Mouse (Mus musculus): ENCODE data around the gene Chrm4. TPM values are rescaled to one million over a fixed set of nuclear protein-coding genes. Genes with fewer than 3 reads are reported as not detected.
A peak's percentile ranks its signal among the peaks of the same experiment; 100 is the strongest.

Chrm4 gene
- polyA plus RNA-seq, 1 experiment from 2014 or later, result 0.83 TPM

- Histone ChIP-seq H3K27me3 (no peaks in the 10 kb centered on the region), H3K9ac (no peak overlapping the region), H3K4me1 (peaks cover 68% of the 10 kb centered on the region), H3K4me2 (no peak overlapping the region), H3K27ac (no peak overlapping the region; the same call in 1 of the 2 replicates), H3K36me3 (ENCODE audit: poor library complexity, severe bottlenecking) (no peaks in the 10 kb centered on the region), H3K9me3 (replicated peaks) (no peaks in the 10 kb centered on the region), H3K4me3 (no peak overlapping the region)
- WGBS, result 71% methylated on average over 3 of the region's 3 CpGs
- ATAC-seq, result no peak
Observed at GRCm38 (mm10) chr2:91948792-91949241, 21.8 kb downstream of the Chrm4 start.

GRCm38 (mm10) chr2:91949411-91950274 is 22.6 kb downstream of the Chrm4 start:
- Histone ChIP-seq H3K36me3 (ENCODE audit: poor library complexity, severe bottlenecking) (no peaks in the 10 kb centered on the region), H3K27me3 (no peaks in the 10 kb centered on the region), H3K4me1 (peaks cover 66% of the 10 kb centered on the region), H3K4me2 (peak overlapping the region; percentile 43), H3K9me3 (replicated peaks) (no peaks in the 10 kb centered on the region), H3K27ac (peak overlapping the region; percentile 88), H3K9ac (peak overlapping the region; percentile 56), H3K4me3 (no peak overlapping the region; the same call in 1 of the 2 replicates)
- peak; percentile 44 for ATAC-seq
- 63% methylated on average over 17 of the region's 17 CpGs for WGBS

- Histone ChIP-seq H3K36me3 (ENCODE audit: poor library complexity, severe bottlenecking) (no peaks in the 10 kb centered on the region), H3K4me3 (no peak overlapping the region; the same call in 1 of the 2 replicates), H3K9ac (peak overlapping the region; percentile 56), H3K4me1 (peaks cover 67% of the 10 kb centered on the region), H3K9me3 (replicated peaks) (no peaks in the 10 kb centered on the region), H3K4me2 (peak overlapping the region; percentile 43), H3K27ac (peak overlapping the region; percentile 88), H3K27me3 (no peaks in the 10 kb centered on the region)
- WGBS, result 15% methylated on average over 15 of the region's 15 CpGs
- ATAC-seq, result peak; percentile 73
Observed at GRCm38 (mm10) chr2:91950275-91951085, 23.4 kb downstream of the Chrm4 start.

GRCm38 (mm10) chr2:91953825-91954224 is 26.8 kb downstream of the Chrm4 start:
- Histone ChIP-seq H3K27ac (0 out of 2 replicates have a peak overlapping the region, but pooled peaks have one; percentile 1), H3K9me3 (replicated peaks) (no peaks in the 10 kb centered on the region), H3K4me3 (no peak overlapping the region), H3K4me2 (no peak overlapping the region), H3K36me3 (ENCODE audit: poor library complexity, severe bottlenecking) (no peaks in the 10 kb centered on the region), H3K4me1 (peaks cover 57% of the 10 kb centered on the region), H3K9ac (no peak overlapping the region), H3K27me3 (no peaks in the 10 kb centered on the region)
- no peak for ATAC-seq
- WGBS, result 32% methylated on average over 5 of the region's 5 CpGs

GRCm38 (mm10) chr2:91955121-91955591 is 28.1 kb downstream of the Chrm4 start:
- peaks cover 57% of the 10 kb centered on the region for H3K4me1 ChIP-seq

GRCm38 (mm10) chr2:91955875-91956274 is 28.8 kb downstream of the Chrm4 start:
- H3K27me3 ChIP-seq, result no peaks in the 10 kb centered on the region
- no peak for ATAC-seq
- H3K9ac ChIP-seq, result no peak overlapping the region
- peaks cover 50% of the 10 kb centered on the region for H3K4me1 ChIP-seq
- no peak overlapping the region for H3K4me2 ChIP-seq
- H3K9me3 ChIP-seq (replicated peaks), result no peaks in the 10 kb centered on the region
- WGBS, result 87% methylated on average over 6 of the region's 6 CpGs
- no peak overlapping the region for H3K4me3 ChIP-seq
- peak overlapping the region; percentile 49; the same call in 1 of the 2 replicates for H3K27ac ChIP-seq
- H3K36me3 ChIP-seq (ENCODE audit: poor library complexity, severe bottlenecking), result no peaks in the 10 kb centered on the region

More at GRCm38 (mm10) chr2:91955121-91955591, 28.1 kb downstream of the Chrm4 start:
- no peak overlapping the region for H3K4me3 ChIP-seq
- H3K9ac ChIP-seq, result no peak overlapping the region
- no peaks in the 10 kb centered on the region for H3K9me3 ChIP-seq (replicated peaks)
- no peak for ATAC-seq
- no peaks in the 10 kb centered on the region for H3K36me3 ChIP-seq (ENCODE audit: poor library complexity, severe bottlenecking)
- H3K4me2 ChIP-seq, result no peak overlapping the region
- no peaks in the 10 kb centered on the region for H3K27me3 ChIP-seq
- 0 out of 2 replicates have a peak overlapping the region, but pooled peaks have one; percentile 49 for H3K27ac ChIP-seq
- 85% methylated on average over 4 of the region's 4 CpGs for WGBS

GRCm38 (mm10) chr2:91957096-91957495 is 30.0 kb downstream of the Chrm4 start:
- H3K27ac ChIP-seq, result peak overlapping the region; percentile 79
- H3K9ac ChIP-seq, result no peak overlapping the region
- ATAC-seq, result peak; percentile 88
- H3K9me3 ChIP-seq (replicated peaks), result no peaks in the 10 kb centered on the region
- no peak overlapping the region for H3K4me3 ChIP-seq
- H3K4me2 ChIP-seq, result peak overlapping the region; percentile 27
- peaks cover 59% of the 10 kb centered on the region for H3K4me1 ChIP-seq
- WGBS, result 35% methylated on average over 4 of the region's 4 CpGs
- H3K36me3 ChIP-seq (ENCODE audit: poor library complexity, severe bottlenecking), result no peaks in the 10 kb centered on the region
- H3K27me3 ChIP-seq, result no peaks in the 10 kb centered on the region

- Histone ChIP-seq H3K4me2 (no peak overlapping the region), H3K9me3 (replicated peaks) (no peaks in the 10 kb centered on the region), H3K27ac (no peak overlapping the region), H3K27me3 (no peaks in the 10 kb centered on the region), H3K4me3 (no peak overlapping the region), H3K4me1 (peaks cover 67% of the 10 kb centered on the region), H3K36me3 (ENCODE audit: poor library complexity, severe bottlenecking) (no peaks in the 10 kb centered on the region), H3K9ac (no peak overlapping the region)
- ATAC-seq, result no peak
- WGBS, result 83% methylated on average over 8 of the region's 8 CpGs
Observed at GRCm38 (mm10) chr2:91958049-91958448, 31.0 kb downstream of the Chrm4 start.

- Histone ChIP-seq H3K9me3 (replicated peaks) (no peaks in the 10 kb centered on the region), H3K9ac (no peak overlapping the region), H3K4me2 (no peak overlapping the region), H3K27ac (no peak overlapping the region), H3K4me3 (no peak overlapping the region), H3K4me1 (peaks cover 62% of the 10 kb centered on the region), H3K27me3 (no peaks in the 10 kb centered on the region), H3K36me3 (ENCODE audit: poor library complexity, severe bottlenecking) (no peaks in the 10 kb centered on the region)
- no peak for ATAC-seq
- WGBS, result 53% methylated on average over 10 of the region's 10 CpGs
Observed at GRCm38 (mm10) chr2:91958701-91959457, 31.8 kb downstream of the Chrm4 start.

- H3K36me3 ChIP-seq (ENCODE audit: poor library complexity, severe bottlenecking), result no peaks in the 10 kb centered on the region
- H3K4me3 ChIP-seq, result no peak overlapping the region
- H3K27me3 ChIP-seq, result peaks cover 3% of the 10 kb centered on the region; the same call in 1 of the 2 replicates
- H3K4me2 ChIP-seq, result no peak overlapping the region
- no peak overlapping the region for H3K27ac ChIP-seq
- H3K4me1 ChIP-seq, result peaks cover 59% of the 10 kb centered on the region
- no peak for ATAC-seq
- no peaks in the 10 kb centered on the region for H3K9me3 ChIP-seq (replicated peaks)
- WGBS, result 78% methylated on average over 11 of the region's 11 CpGs
- no peak overlapping the region for H3K9ac ChIP-seq
Observed at GRCm38 (mm10) chr2:91959544-91960410, 32.7 kb downstream of the Chrm4 start.

- H3K36me3 ChIP-seq (ENCODE audit: poor library complexity, severe bottlenecking), result no peaks in the 10 kb centered on the region
- H3K4me2 ChIP-seq, result no peak overlapping the region
- ATAC-seq, result no peak
- no peak overlapping the region for H3K27ac ChIP-seq
- H3K4me1 ChIP-seq, result peaks cover 53% of the 10 kb centered on the region
- 89% methylated on average over 5 of the region's 5 CpGs for WGBS
- H3K9ac ChIP-seq, result no peak overlapping the region
- peaks cover 6% of the 10 kb centered on the region for H3K27me3 ChIP-seq
- H3K4me3 ChIP-seq, result no peak overlapping the region
- H3K9me3 ChIP-seq (replicated peaks), result no peaks in the 10 kb centered on the region
Observed at GRCm38 (mm10) chr2:91960459-91960858, 33.4 kb downstream of the Chrm4 start.

All from forebrain, embryonic 13.5 days (tissue).